Mouse (Mus musculus) forebrain, embryonic 10.5 days (tissue): ENCODE measurements at regions not wholly inside any gene's neighbourhood (a gene's known extent, or its start where the extent isn't known, plus 50 kb on each side); places are given as distances from the start of the nearest gene placed in this dataset.

Experiments
- DNase-seq: peaks from one replicate; pipeline ENCODE4 v3.0.0-alpha.2; 2017; ENCODE audit warnings: low spot score; ENCODE audit errors: extremely low spot score
- H3K27ac ChIP-seq: fragments of 300-500 bp; sonication (generic); 2 replicates; pipeline ENCODE4 v1.5.1; 2016; ENCODE audit warnings: mild to moderate bottlenecking
- H3K27me3 ChIP-seq: fragments of 300-500 bp; sonication (generic); 2 replicates; pipeline ENCODE4 v1.6.1; 2016; ENCODE audit warnings: mild to moderate bottlenecking; ENCODE audit not compliant: poor library complexity, severe bottlenecking
- H3K36me3 ChIP-seq: fragments of 300-500 bp; sonication (generic); replicated peaks from 2 replicates; pipeline ENCODE4 v1.6.1; 2016; ENCODE audit warnings: mild to moderate bottlenecking, moderate library complexity
- H3K4me1 ChIP-seq: fragments of 300-500 bp; sonication (generic); 2 replicates; pipeline ENCODE4 v1.6.1; 2016
- H3K4me3 ChIP-seq: fragments of 300-500 bp; sonication (generic); 2 replicates; pipeline ENCODE4 v1.5.1; 2016; ENCODE audit warnings: mild to moderate bottlenecking, moderate library complexity
- H3K9me3 ChIP-seq: fragments of 300-500 bp; sonication (generic); 2 replicates; pipeline ENCODE4 v1.6.1; 2016; ENCODE audit warnings: mild to moderate bottlenecking, moderate library complexity
- WGBS: fragments of 180-500 bp; shearing (Covaris S2); methylation state at CpG from one replicate; pipeline ENCODE4 v1.1.7; 2016; 5-methylcytosine and 5-hydroxymethylcytosine counted together

DNA sequence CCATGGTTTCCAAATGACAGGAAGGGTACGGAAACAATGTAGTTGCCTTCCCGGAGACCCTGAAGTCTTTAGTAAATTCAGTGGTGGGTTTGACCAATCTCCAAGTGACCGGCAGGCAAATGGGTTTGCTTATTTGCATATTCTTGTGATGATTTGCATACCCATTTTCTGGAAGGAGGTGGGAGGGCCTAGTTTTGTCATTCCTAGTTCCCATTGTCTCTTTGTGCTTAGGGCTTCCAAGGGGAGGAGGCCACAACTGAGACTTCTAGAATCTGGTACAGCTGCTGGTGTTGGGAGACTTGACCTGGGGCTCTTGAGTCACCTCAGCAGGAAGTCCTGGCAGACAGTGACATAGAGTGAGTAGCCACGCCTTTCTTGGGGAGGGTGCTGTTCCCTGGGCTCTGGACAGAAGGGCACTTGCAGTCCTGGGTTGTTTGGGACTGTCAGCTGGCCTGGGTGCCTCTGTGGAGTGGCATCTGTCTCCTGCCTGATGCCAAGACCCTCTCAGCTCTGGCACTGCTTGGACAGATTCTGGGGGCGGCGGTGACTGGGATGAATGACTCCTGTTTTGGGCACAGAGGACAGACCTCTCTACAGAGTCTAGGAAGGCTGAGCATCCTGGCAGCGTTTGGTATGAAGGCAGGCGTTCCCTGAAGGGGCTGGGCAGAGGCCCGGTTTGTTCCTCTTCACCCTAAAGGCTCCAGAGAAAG, 178.0 kb downstream of the Uaca start:
- DNase-seq, result no peak
- H3K27ac ChIP-seq, result 0 out of 2 replicates have a peak overlapping the region, but pooled peaks have one; percentile 26
- no peak overlapping the region for H3K4me3 ChIP-seq
- H3K36me3 ChIP-seq, result no peaks in the 10 kb centered on the region
- H3K27me3 ChIP-seq, result peaks cover 10% of the 10 kb centered on the region; the same call in 1 of the 2 replicates
- H3K9me3 ChIP-seq, result no peaks in the 10 kb centered on the region
- H3K4me1 ChIP-seq, result peaks cover 16% of the 10 kb centered on the region
- WGBS, result 79% methylated on average over 9 of the region's 9 CpGs

DNA sequence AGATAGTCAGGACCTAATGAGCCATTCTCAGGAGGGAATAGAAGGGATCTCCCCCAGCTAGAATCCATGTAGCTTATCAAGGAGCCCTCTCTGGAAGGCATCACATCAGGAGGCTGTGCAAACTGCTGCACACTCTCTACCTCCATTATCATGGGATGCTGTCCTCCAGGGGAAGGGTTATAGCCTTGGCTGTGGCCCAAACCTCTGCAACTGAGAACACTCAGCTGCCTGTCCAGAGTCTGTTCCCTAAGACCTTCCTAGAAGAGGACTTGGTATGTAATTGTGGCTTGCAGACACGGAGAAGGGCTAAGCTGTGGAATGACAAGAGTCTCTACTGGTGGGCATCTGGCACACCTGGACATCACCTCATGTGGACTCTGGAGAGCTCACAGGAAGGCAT, 180.2 kb downstream of the Uaca start:
- Histone ChIP-seq H3K4me3 (no peak overlapping the region), H3K27ac (no peak overlapping the region), H3K9me3 (peaks cover 8% of the 10 kb centered on the region; the same call in 1 of the 2 replicates), H3K36me3 (no peaks in the 10 kb centered on the region), H3K4me1 (peaks cover 7% of the 10 kb centered on the region; the same call in 1 of the 2 replicates), H3K27me3 (peaks cover 10% of the 10 kb centered on the region; the same call in 1 of the 2 replicates)
- DNase-seq, result no peak
- WGBS, result 91% methylated on average over 1 of the region's 1 CpGs

DNA sequence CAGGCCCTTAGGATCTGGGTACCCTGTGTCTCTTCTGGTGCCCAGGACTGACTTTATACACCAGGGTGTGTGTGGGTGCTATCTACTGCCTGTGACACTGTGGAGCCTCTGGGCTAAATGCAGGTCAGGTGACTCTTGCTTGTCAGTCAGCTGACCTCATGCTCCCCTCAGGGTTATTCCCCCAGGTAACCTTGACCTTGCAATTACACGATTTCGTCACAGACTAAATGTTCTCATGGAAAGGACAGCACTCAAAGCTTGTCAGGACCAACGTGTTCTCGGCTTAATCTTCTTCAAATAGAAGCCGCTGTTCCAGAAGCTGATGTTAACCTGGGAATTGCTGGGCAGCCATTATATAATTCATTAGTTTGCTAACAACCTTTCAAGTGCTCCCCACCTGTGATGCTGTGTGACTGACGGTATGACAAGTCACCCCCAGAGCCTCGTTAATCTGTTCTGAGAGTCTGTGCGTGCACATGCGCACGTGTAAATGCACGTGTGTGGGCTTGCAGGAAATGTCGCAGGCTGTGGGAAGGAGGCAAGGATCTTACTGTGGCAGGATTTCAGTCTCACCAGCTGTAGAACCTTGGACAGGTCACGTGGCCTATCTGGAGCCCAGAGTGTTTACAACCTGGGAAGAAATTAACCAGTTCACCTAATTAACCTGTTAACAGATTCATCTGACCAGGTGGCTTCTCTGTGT, 188.2 kb downstream of the Uaca start:
- no peak for DNase-seq
- Histone ChIP-seq H3K27ac (no peak overlapping the region), H3K27me3 (peaks cover 6% of the 10 kb centered on the region; the same call in 1 of the 2 replicates), H3K9me3 (peaks cover 8% of the 10 kb centered on the region; the same call in 1 of the 2 replicates), H3K4me3 (no peak overlapping the region), H3K4me1 (peaks cover 19% of the 10 kb centered on the region), H3K36me3 (no peaks in the 10 kb centered on the region)
- WGBS, result 80% methylated on average over 13 of the region's 13 CpGs

DNA sequence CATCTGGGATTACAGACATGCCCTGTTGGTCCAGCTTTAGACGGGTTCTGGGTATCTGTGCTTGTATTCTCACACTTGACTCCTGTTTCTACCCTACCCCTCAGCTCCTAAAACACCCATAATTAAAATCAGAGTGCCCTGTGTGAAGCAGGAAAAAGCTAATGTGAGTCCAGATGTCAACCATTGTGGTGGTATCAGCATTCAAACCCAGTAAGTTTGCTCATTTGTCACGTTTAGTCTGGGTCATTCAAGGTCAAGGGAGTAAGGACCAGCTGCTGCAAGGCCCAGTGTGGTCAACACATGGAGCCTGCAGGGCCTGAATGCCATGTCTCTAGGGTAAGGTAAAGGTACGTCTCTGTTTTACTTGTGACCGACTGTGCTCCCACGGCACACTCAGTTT, 188.9 kb downstream of the Uaca start:
- Histone ChIP-seq H3K4me1 (peaks cover 19% of the 10 kb centered on the region), H3K4me3 (no peak overlapping the region), H3K36me3 (no peaks in the 10 kb centered on the region), H3K27me3 (peaks cover 6% of the 10 kb centered on the region; the same call in 1 of the 2 replicates), H3K9me3 (peaks cover 3% of the 10 kb centered on the region; the same call in 1 of the 2 replicates), H3K27ac (no peak overlapping the region)
- 66% methylated on average over 5 of the region's 5 CpGs for WGBS
- no peak for DNase-seq

DNA sequence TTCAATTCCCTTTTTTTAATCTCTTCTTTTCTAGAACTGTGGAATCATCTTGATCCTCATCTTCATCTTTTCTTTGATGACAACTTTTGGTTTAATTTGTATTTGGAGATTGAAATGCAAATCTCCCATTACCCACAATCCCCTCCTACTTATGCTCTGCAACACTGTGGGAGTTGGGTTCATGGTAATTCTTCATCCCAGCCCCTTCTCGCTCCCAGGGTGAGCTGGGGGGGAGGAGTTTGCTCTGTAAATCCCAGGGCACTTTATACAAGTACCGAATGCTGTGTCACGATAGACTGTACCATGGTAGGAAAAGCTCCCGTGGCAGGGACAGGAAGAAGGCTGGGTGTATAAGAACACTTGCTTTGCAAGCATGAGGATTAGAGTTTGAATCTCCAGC, 193.8 kb downstream of the Uaca start:
- Histone ChIP-seq H3K4me1 (peaks cover 15% of the 10 kb centered on the region), H3K4me3 (no peak overlapping the region), H3K36me3 (no peaks in the 10 kb centered on the region), H3K27ac (no peak overlapping the region), H3K9me3 (no peaks in the 10 kb centered on the region), H3K27me3 (peaks cover 3% of the 10 kb centered on the region; the same call in 1 of the 2 replicates)
- 73% methylated on average over 4 of the region's 4 CpGs for WGBS
- no peak for DNase-seq

DNA sequence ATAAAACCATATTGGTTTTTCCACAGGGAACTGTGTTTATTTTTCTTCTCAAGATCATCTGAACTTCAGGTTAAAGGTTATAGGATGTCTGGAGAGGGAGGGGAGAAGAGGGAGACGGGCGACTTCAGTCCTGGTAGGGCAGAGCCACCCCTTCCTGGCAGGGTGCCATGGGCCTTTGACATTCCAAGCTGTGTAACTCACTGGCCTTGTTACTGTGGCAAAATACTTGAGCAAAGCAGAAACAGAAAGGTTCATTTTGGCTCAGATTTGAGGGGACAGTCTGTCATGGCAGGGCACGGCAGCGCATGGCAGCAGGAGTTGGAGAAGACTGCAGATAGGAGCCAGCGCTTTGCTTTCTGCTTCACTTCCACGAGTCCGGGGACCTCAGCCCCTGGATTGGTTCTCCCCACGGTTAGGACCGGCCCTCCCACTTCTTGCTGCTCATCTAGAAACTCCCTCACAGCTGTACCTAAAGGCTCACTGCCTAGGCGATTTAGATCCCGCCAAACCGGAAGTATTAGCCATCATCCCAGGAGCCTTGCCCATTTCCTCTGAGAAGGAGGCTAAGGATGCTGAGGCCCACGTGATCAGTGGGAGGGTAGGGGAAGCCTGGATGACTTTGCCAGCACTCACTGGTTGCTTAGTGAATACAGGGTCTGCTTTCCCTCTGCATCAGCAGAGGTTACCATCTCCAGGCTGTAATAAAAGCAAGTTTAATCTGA, 195.5 kb downstream of the Uaca start:
- peaks cover 16% of the 10 kb centered on the region for H3K4me1 ChIP-seq
- peaks cover 3% of the 10 kb centered on the region; the same call in 1 of the 2 replicates for H3K27me3 ChIP-seq
- no peak overlapping the region for H3K4me3 ChIP-seq
- H3K36me3 ChIP-seq, result no peaks in the 10 kb centered on the region
- 59% methylated on average over 13 of the region's 13 CpGs for WGBS
- H3K27ac ChIP-seq, result no peak overlapping the region
- H3K9me3 ChIP-seq, result no peaks in the 10 kb centered on the region
- no peak for DNase-seq

DNA sequence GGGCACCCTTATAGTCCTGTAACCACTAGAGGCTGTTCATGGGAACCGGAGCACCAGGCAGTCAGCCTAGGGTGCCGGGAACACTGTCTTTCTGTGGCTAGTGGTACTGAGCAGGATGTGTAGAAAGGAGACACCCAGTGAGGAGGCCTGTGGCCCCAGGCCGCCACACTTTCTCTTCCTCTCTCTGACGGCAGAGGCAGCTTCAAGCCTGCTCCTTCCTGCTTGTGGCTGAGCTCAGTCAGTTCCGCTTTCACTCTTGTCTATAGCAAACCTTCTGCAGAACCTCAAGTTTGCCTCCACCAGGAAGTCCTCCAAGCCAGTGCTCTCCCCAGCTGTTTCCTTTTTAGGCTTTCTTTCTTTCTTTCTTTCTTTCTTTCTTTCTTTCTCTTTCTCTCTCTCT, 197.2 kb downstream of the Uaca start:
- no peaks in the 10 kb centered on the region for H3K36me3 ChIP-seq
- DNase-seq, result no peak
- H3K27ac ChIP-seq, result no peak overlapping the region
- 77% methylated on average over 5 of the region's 5 CpGs for WGBS
- no peak overlapping the region for H3K4me3 ChIP-seq
- peaks cover 4% of the 10 kb centered on the region; the same call in 1 of the 2 replicates for H3K27me3 ChIP-seq
- peaks cover 16% of the 10 kb centered on the region for H3K4me1 ChIP-seq
- H3K9me3 ChIP-seq, result no peaks in the 10 kb centered on the region

DNA sequence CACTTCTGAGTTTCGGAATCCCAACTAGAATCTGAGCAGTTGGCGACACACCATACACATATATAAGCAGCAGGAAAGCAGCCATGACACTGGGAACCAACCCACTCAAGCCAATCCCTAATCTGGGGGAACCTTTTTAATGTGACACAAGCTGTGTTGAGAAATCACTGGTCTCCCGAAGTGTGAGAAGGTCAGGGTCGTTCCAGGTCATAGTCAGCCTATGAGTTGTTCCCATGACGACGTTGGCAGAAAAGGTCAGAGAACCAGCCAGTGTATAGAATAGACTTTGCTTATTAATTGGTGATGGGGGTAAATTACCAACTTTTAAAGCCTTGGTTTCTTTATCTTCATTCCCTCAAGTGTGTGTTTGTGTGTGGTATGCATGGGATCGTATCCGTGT, 199.3 kb downstream of the Uaca start:
- no peak overlapping the region for H3K4me3 ChIP-seq
- DNase-seq, result no peak
- H3K27me3 ChIP-seq, result peaks cover 8% of the 10 kb centered on the region; the same call in 1 of the 2 replicates
- 84% methylated on average over 8 of the region's 8 CpGs for WGBS
- H3K9me3 ChIP-seq, result no peaks in the 10 kb centered on the region
- no peaks in the 10 kb centered on the region for H3K36me3 ChIP-seq
- H3K27ac ChIP-seq, result no peak overlapping the region
- H3K4me1 ChIP-seq, result peaks cover 16% of the 10 kb centered on the region

DNA sequence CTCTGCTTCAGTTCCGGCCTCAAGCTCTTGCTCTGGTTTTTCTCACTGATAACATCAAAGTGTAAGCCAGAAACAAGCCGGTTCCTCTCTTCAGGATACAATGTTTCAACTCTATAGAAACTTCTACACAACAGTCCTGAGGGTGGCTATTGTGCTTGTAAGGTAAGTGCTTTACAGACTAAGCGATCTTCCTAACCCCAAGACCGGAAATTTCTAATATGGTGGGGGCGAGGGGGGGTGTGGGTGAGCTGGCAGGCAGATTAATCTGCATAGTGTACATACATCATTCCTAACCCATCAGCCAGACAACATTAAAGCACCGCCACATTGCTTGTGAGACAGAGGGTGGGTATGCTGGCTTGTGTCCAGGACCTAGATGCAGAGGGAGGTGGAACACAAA, 200.8 kb downstream of the Uaca start:
- Histone ChIP-seq H3K4me3 (no peak overlapping the region), H3K4me1 (peaks cover 13% of the 10 kb centered on the region), H3K36me3 (no peaks in the 10 kb centered on the region), H3K27ac (no peak overlapping the region), H3K9me3 (no peaks in the 10 kb centered on the region), H3K27me3 (peaks cover 11% of the 10 kb centered on the region)
- DNase-seq, result no peak
- WGBS, result 90% methylated on average over 6 of the region's 6 CpGs

DNA sequence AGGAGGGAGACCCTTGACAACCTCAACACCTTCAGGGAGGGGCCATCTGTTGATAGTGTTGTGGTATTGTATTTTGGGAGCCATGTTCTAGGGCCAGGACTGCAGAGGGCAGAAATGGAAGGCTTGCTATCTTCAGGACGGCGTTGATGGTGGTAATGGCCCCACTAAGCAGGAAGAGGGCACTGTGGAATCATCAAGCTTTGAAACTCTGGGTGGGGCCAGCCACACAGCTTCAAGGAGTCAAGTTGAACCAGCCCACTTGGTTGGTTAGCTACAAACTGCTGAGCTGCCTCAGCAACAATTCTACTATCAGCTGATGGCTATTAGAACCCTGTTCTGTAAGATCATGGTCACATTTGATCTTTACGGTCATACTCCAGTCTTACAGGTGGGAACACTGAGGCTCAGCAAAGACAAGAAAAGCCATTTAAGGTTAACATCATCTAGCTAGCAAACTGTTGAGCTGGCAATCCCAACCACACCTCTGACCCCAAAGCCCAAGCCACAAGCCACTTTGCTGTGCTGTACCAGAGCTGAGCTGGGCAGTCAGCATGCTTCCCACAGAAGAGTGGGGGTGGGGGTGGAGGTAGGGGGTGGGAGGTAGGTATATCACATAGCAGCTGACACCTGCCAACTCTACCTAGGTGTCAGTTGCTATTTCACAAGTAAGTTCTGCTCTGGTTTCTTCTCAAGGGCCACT, 203.9 kb downstream of the Uaca start:
- H3K27me3 ChIP-seq, result peaks cover 27% of the 10 kb centered on the region
- no peak overlapping the region for H3K27ac ChIP-seq
- H3K36me3 ChIP-seq, result no peaks in the 10 kb centered on the region
- DNase-seq, result no peak
- WGBS, result 86% methylated on average over 3 of the region's 3 CpGs
- peaks cover 22% of the 10 kb centered on the region for H3K4me1 ChIP-seq
- no peaks in the 10 kb centered on the region for H3K9me3 ChIP-seq
- H3K4me3 ChIP-seq, result no peak overlapping the region

DNA sequence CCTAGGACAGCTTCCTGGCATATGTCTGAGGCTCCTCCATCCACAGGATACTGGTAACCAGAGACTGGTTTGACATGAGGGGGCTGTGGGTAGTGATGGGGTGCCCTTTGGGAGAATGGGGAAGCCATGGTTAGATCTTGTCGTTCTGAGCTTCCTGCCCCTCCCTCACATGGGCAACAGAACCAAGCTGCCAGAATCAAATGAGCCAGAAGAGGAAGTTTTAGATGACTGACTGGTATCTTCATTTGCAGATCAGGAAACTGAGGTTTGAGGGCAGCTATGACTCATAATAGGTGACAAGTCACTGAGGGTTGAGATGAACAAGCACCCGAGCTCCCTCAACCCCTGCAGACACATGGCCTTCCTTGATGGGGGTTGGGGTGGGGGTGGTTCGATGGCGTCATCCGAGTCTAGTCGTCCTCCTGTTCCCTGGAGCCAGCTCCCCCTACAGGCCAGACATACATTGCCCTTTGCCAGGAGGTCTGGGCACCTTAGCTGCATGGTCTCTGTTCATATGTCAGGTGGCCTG, 204.7 kb downstream of the Uaca start:
- 65% methylated on average over 6 of the region's 6 CpGs for WGBS
- Histone ChIP-seq H3K4me3 (no peak overlapping the region), H3K36me3 (no peaks in the 10 kb centered on the region), H3K9me3 (no peaks in the 10 kb centered on the region), H3K27me3 (peaks cover 30% of the 10 kb centered on the region), H3K4me1 (peaks cover 14% of the 10 kb centered on the region), H3K27ac (no peak overlapping the region)
- DNase-seq, result no peak

DNA sequence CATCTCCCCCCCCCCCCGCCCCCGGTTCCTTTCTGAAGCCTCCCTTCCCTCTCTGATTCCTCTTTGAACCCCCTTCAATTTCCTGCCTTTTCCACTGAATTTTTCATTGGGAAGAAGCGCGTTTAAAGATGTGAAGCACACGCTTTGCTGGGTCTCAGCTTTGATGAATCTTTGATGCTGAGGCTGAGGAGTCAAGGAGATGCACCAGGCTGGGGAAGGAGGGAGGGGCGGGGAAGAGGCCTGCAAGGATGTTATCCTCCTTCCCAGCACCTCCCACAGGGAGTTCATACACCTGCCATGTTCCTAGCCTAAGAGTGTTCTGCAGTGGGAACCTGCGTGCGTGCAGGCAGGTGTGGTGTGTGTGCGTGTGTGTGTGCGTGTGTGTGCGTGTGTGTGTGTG, 205.9 kb downstream of the Uaca start:
- Histone ChIP-seq H3K4me3 (no peak overlapping the region), H3K27ac (0 out of 2 replicates have a peak overlapping the region, but pooled peaks have one; percentile 44), H3K9me3 (no peaks in the 10 kb centered on the region), H3K27me3 (peaks cover 33% of the 10 kb centered on the region), H3K36me3 (no peaks in the 10 kb centered on the region), H3K4me1 (peaks cover 12% of the 10 kb centered on the region; the same call in 1 of the 2 replicates)
- DNase-seq, result no peak
- WGBS, result 88% methylated on average over 11 of the region's 11 CpGs
